Mouse (Mus musculus) brain, embryonic 14.5 days (tissue): ENCODE results near the gene Serpinb13. TPM values are rescaled to one million over a fixed set of nuclear protein-coding genes. Genes with fewer than 3 reads are reported as not detected.

Source experiments
- DNase-seq: peaks from one replicate; pipeline ENCODE4 v3.0.0-alpha.2; 2011; ENCODE audit warnings: low read depth
- CTCF ChIP-seq: fragments of 200-500 bp; IDR thresholded peaks from 2 replicates; pipeline ENCODE4 v1.5.1; 2012; ENCODE audit warnings: inconsistent platforms, mild to moderate bottlenecking, moderate library complexity, borderline replicate concordance; ENCODE audit not compliant: insufficient read depth, insufficient read length; ENCODE audit errors: extremely low read depth
- POLR2A ChIP-seq: fragments of 200-500 bp; IDR thresholded peaks from 2 replicates; pipeline ENCODE4 v1.6.1; 2012; ENCODE audit warnings: mild to moderate bottlenecking, inconsistent platforms, borderline replicate concordance; ENCODE audit not compliant: poor library complexity, insufficient read depth, insufficient read length, severe bottlenecking; ENCODE audit errors: extremely low read depth
- polyA plus RNA-seq: library from polyadenylated mRNA; depleted of rRNA; stranded (reverse); fragments of >200 nt; gene quantifications from 2 replicates; pipeline ENCODE4 v1.2.3, GENCODE M21; 2012; rRNA removed

Gene Serpinb13
- not detected in 2 replicates for polyA plus RNA-seq

DNA sequence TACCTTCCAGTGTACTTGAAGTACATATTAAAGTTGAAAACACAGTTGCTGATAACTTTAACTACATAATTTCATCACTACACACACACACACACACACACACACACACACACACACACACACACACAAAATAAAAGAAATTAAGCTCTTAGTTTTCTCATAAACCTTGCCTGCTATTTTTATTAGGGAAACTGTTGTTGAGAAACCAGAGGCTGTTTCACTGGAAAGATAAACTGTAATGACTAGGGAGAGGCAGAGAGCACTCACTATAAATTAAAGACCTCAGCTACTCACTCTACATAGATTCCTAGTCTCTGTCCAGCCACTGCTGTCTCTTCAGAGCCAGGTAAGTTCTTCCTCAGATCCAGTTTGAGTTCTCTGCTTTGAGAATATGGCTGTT lies at the start of gene Serpinb13:
Gene Serpinb13, plus strand, starts transcription at position 301 of the 400 bp plus-strand sequence.
- TF ChIP-seq POLR2A (no peak), CTCF (no peak)
- no peak for DNase-seq

DNA sequence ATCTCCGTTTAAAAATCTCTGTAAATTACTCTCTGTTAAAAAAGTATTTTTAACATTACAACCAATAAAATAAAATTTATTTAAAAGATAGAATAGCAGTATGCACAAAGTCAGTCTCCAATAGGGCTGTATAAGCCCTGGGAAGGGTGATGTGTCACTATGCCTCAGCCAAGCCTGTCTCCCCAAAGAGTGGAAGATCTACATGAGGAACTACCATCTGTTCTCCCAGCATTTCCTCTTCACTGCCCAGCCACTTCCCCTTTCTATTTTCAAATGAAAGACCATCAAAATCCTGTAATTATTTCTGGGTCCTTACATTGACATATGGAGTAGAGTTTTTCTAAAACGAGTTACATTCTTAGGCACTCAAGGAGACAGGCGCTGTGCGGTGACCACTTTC lies 48.8 kb upstream of the Serpinb13 start:
- DNase-seq: no peak
- TF ChIP-seq POLR2A (no peak), CTCF (no peak)

DNA sequence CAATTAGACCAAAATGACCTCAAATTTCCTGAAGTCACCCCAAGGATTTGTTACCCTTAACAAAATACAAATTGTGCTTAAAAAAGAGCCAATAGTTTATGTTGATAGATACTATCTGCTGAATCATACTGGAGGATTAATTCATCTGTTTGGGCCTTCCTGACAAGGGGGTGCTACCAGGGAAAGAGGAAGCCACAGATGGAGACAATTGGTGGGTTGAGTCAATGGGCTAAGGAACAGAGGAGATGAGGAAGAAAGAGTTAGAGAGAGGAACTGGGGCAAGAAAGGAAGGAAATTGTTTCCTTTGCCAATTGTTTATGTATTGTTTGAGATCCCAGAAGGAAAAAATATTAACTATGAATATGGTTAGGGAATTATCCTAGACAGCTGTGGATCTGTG lies 47.1 kb upstream of the Serpinb13 start:
- no peak for DNase-seq
- TF ChIP-seq CTCF: no peak
- no peak for TF ChIP-seq POLR2A

DNA sequence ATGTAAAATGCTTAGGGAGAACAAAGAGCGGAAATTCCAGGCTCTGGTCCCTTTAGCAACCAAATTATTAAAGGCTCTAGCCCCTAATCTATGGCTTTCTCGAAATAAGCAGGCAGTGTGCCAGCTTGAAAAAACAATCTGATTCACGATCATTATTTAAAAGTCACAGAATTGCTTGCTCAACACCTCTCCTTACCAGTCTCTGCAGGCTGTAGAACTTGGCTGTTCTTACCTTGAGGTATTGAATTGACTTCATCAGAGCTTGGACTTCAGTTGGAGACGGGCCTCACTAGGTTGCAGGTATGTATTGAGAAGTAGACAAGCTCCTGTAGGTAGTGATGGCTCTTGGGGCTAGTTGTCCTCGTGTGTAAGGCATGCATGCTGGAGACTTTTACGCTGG lies 46.5 kb upstream of the Serpinb13 start, which contains the start of gene Serpinb12:
Gene Serpinb12, plus strand, starts transcription at position 185 of the 400 bp plus-strand sequence.
- TF ChIP-seq CTCF: no peak
- TF ChIP-seq POLR2A: no peak
- DNase-seq: no peak

DNA sequence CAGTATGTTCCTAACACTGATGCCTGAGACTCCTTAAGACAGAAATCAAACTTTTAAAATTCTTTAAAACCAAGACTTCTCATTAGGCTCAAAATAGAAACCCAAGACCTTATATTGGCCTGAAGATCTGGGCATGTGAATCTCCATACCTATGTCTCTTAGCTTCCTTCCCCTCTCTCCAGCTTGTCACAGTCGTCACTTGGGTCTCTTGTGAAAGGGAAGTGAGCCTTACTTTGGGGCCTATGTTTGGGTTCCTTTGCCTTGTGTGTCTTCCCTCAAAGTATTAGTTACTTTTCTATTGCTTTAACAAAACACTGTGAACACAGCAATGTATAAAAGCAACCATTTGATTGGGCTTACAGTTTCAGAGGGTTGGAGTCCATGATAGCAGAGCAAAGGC lies 33.6 kb upstream of the Serpinb13 start:
- no peak for DNase-seq
- TF ChIP-seq CTCF (no peak), POLR2A (no peak)

DNA sequence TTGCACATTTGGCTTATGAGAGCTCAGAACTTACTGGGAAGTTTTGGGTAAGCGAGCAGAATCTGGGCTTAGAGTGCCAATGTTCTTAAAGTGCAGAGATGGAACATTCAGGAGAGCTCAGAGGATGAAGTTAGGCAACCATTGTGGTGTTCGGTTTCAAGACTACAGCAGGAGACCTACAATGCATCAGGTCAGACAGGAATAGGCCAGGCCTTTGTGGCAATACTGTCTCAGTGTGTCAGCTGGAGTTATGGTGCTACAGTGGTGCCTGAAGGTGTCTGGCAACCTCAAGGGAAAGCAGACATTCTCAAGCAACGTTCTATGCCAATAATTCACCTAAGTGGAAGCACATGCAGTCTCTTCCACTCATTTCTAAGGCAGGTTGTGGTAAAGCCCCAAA lies 20.8 kb upstream of the Serpinb13 start:
- DNase-seq: no peak
- TF ChIP-seq POLR2A: no peak
- TF ChIP-seq CTCF: no peak

DNA sequence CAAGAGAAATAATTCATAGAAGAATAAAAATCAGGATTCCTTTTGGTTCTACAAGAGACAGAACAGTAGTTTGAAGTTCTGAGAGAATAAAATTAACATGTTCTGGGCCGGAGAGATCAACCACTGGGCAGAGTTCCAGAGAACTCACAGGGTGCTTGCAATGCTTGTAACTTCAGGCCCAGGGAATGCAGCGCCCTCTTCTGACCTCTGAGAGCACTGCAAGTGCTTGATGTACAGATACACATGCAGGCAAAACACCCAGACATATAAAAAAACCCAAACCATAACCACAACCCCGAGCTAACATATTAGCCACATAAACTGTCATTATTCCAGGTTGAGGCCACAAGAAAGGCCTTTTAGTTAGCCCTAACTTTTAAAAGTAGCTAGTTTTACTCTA lies 19.8 kb upstream of the Serpinb13 start:
- DNase-seq: peak; percentile 18
- TF ChIP-seq POLR2A (no peak), CTCF (peak; percentile 3; the same call in 1 of the 2 replicates)

DNA sequence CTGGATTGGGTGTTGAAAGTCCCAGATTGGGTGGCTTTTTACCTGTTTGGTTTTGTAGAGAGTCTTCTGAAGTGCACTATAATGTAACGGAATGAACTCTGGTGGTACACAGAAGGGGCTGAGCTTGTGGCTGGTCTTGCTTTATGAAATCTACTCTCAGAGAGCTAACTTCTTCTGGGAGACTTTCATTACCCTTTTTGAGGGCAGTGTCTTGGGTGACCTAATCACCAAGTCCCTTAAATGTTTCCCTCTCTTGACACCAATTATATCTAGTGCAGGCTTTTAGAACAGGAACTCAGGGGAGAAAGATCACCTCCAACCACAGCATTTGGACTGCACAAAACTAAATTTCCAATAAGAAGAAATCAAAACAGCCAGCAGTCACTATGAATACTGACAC lies 2.3 kb downstream of the Serpinb13 start:
- TF ChIP-seq CTCF (no peak), POLR2A (no peak)
- DNase-seq: no peak

DNA sequence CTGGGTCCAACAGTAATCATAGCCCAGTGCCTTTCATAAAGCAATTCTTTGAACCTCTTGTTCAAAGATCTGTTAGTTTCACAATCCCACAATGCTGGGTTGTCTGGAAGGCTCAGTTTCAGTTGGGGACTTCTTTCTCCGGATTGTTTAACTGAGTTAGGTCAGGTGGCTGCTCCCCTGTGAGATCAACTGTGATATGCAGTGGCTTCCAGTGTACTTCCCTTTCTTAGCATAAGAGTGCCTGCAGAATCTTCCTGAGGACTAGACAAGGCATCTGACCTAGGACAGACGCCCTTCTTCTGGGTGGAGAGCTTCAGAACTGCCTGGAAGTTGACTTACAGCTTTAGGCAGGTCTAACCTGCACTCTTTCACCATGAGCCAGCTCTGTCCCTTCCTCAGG lies 3.1 kb downstream of the Serpinb13 start:
- TF ChIP-seq CTCF: no peak
- no peak for TF ChIP-seq POLR2A
- no peak for DNase-seq

DNA sequence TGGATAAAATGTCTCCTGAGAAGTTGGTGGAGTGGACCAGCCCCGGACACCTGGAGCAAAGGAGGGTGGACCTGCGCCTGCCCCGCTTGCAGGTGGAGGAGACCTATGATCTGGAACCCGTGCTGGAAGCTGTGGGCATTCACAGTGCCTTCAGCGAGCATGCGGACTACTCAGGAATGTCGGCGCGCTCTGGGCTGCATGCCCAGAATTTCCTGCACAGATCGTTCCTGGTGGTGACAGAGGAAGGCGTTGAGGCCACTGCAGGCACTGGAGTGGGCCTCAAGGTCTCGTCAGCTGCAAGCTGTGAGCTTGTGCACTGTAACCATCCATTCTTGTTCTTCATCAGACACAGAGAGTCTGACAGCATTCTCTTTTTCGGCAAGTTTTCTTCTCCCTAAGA lies 19.6 kb downstream of the Serpinb13 start:
- peak; percentile 62 for DNase-seq
- TF ChIP-seq CTCF (no peak), POLR2A (no peak)

DNA sequence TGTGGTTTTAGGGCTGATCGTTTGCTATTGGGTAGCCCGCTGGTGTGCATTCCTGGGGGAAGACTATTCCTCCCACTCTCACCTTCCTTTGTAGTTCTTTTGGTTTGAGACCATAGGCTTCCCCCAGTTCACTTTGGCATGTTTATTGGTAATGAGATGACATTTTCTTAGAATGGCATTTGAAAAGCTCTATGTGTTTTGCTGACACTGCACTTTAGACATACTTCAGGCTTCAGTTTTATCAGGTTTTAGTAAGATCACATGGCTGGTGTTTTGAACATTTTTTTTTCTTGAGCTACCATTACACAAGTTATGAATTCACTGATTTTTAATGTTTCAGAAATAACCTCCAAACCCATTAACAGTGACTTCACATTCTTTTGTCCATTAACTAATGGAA lies 21.0 kb downstream of the Serpinb13 start:
- DNase-seq: no peak
- TF ChIP-seq POLR2A (no peak), CTCF (no peak)

DNA sequence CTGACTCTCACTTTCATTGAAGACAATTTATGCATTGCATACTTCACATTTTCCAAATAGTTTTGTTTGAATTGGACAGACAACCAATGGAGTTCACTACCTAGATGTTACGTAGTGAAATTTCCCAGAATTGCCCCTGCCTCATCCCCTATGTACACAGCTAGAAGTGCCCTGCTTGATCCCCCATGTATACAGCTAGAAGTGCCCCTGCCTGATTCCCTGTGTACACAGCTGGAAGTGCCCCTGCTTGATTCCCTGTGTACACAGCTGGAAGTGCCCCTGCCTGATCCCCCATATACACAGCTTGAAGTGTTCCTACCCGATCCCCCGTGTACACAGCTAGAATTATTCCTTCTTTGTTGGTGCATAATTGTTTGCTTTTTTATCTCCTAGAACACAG lies 25.5 kb downstream of the Serpinb13 start:
- TF ChIP-seq POLR2A (no peak), CTCF (no peak)
- DNase-seq: no peak

DNA sequence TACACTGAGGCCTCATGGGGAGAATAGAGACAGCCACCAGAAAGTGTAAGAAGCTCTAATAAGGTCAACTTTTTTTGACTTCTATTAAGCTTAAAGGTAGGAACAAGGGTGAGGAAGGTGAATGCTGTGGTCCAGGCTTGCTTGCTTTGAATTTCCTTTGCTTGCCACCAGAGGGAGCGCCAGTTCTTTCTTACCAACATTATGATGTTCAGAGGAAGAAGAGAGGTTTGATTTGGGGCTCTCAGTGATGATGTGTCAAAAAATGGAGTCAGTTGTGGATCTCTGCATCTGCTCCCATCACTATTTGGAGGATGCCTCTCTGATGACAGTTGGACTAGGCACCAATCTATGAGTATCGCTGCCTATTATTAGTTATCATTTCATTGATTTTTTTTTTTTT lies 33.7 kb downstream of the Serpinb13 start:
- TF ChIP-seq POLR2A (no peak), CTCF (peak; percentile 68)

DNA sequence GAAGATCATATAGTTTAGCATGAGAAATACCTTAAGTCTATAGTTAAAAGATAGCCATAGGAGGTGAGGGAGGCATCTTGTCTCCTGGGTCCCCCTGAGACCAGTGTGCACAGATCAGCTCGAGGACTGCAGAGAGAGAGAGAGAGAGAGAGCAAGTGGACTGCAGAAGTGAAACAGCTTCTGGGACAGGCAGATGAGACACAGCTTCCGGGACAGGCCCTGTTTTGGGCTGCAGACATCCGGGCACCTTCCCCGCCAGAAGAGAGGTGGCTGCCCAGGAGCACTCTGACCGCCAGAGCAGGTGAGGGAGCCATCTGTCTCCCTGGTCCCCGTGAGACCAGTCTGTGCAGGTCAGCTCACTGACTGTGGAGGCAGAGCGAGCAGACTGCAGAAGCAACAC lies 34.4 kb downstream of the Serpinb13 start:
- TF ChIP-seq CTCF: no peak
- no peak for TF ChIP-seq POLR2A
- DNase-seq: no peak

More for the DNA sequence above, 33.7 kb downstream of the Serpinb13 start:
- DNase-seq: peak; percentile 48
